Mouse (Mus musculus) forebrain, embryonic 11.5 days (tissue): ENCODE results near the gene Chic2. TPM values are rescaled to one million over a fixed set of nuclear protein-coding genes. Genes with fewer than 3 reads are reported as not detected.
A peak's percentile ranks its signal among the peaks of the same experiment; 100 is the strongest.

Experiments used
- ATAC-seq: fragments of 200-750 bp; cut with Nextera tagmentation; replicated peaks from 2 replicates; pipeline ENCODE4 v1.8.0; 2017; ENCODE audit warnings: moderate TSS enrichment; ENCODE audit not compliant: low FRiP score
- DNase-seq: peaks from one replicate; pipeline ENCODE4 v3.0.0-alpha.2; 2017; ENCODE audit warnings: low spot score
- H3K27ac ChIP-seq: fragments of 300-500 bp; sonication (generic); 2 replicates; pipeline ENCODE4 v1.5.1; 2014; ENCODE audit warnings: low read depth, low read length
- H3K27me3 ChIP-seq: fragments of 300-500 bp; sonication (generic); 2 replicates; pipeline ENCODE4 v1.6.1; 2014; ENCODE audit warnings: mild to moderate bottlenecking, low read length, mixed read lengths; ENCODE audit not compliant: control insufficient read depth, insufficient read depth
- H3K36me3 ChIP-seq: fragments of 300-500 bp; sonication (generic); 2 replicates; pipeline ENCODE4 v1.6.1; 2014; ENCODE audit warnings: mild to moderate bottlenecking, low read length, moderate library complexity, mixed read lengths; ENCODE audit not compliant: control insufficient read depth, insufficient read depth
- H3K4me1 ChIP-seq: fragments of 300-500 bp; sonication (generic); replicated peaks from 2 replicates; pipeline ENCODE4 v1.6.1; 2014; ENCODE audit warnings: low read length, mixed read lengths; ENCODE audit not compliant: control insufficient read depth, insufficient read depth
- H3K4me2 ChIP-seq: fragments of 300-500 bp; sonication (generic); 2 replicates; pipeline ENCODE4 v1.6.1; 2014; ENCODE audit warnings: low read depth, mild to moderate bottlenecking, low read length, moderate library complexity, mixed read lengths; ENCODE audit not compliant: severe bottlenecking
- H3K4me3 ChIP-seq: fragments of 300-500 bp; sonication (generic); 2 replicates; pipeline ENCODE4 v1.5.1; 2014; ENCODE audit warnings: low read depth, low read length
- H3K9ac ChIP-seq: fragments of 300-500 bp; sonication (generic); 2 replicates; pipeline ENCODE4 v1.6.1; 2014; ENCODE audit warnings: low read length
- H3K9me3 ChIP-seq: fragments of 300-500 bp; sonication (generic); 2 replicates; pipeline ENCODE4 v1.6.1; 2016; ENCODE audit warnings: low read length, mixed read lengths; ENCODE audit not compliant: control insufficient read depth
- WGBS: fragments of 180-500 bp; shearing (Covaris S2); extraction: QIAGEN DNeasy Blood & Tissue Kit; methylation state at CpG from one replicate; pipeline ENCODE4 v1.1.7; 2014; 5-methylcytosine and 5-hydroxymethylcytosine counted together
- polyA plus RNA-seq: library from polyadenylated mRNA; unstranded; fragments of >200 nt; fragmentation: Nextera tagmentation; extraction: Ambion mirVana; gene quantifications from 2 replicates; pipeline ENCODE4 v1.2.1, GENCODE M21; 2014

Gene Chic2
- 42.3 and 53.9 TPM in 2 replicates for polyA plus RNA-seq

DNA sequence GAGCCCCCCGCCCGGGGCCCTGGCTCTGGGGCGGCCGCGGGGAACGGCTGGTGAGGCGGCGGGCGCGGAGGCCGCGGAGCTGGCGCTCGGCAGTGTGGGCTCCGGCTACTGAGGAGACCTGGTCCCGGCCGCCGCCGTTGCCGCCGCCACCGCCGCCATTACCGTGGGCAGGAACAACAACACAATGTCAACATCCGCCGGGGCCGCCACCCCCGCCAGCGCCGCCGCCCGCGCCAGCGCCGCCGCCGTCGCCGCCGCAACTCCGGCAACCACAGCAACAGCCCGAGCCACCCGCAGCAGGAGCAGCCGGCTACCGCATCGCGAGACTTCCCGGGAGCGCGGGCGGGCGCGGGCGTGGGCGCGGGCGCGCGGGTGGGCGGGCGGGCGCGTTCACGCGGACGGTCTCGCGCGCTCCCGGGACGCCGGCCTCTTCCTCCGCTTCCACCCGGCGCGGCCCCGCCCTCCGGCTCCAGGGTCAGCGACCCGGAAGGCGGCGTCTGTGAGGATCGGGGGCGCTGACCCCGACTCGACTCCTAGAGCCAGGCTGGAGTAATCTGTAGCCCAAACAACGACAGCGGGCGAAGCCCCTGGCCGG lies at the start of gene Chic2:
Gene Chic2, minus strand, starts transcription at position 465 of the 595 bp plus-strand sequence.
- peak within 1 kb of the TSS; percentile 83 for H3K4me2 ChIP-seq
- peak; percentile 93 for DNase-seq

DNA sequence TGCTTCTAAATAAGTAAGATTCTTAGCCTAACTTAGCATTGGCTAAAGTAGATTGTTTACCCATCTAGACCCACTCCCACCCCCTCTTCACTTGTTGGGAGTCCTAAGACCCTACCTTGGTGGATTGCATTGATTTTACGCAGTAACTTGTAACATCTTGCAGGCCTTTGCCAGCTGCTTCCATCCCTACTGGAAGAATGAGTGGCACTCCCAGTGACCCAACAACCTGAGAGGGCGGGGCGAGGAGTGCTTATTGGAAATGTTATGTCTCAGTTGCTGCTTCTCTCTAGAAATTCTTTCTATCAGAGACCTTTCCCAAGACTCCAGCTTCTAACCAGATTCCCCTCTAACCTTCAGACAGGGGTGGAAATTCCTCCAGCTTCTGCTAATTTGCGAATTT lies 41.3 kb upstream of the Chic2 start:
- WGBS = 13% methylated on average over 4 of the region's 4 CpGs
- DNase-seq (no peak), ATAC-seq (no peak)
- Histone ChIP-seq H3K9ac (no peak overlapping the region), H3K4me3 (no peak overlapping the region), H3K27ac (no peak overlapping the region), H3K36me3 (no peaks in the 10 kb centered on the region), H3K4me2 (no peak overlapping the region), H3K27me3 (peaks cover 77% of the 10 kb centered on the region), H3K9me3 (no peaks in the 10 kb centered on the region), H3K4me1 (peaks cover 23% of the 10 kb centered on the region)

More for the DNA sequence above, at the start of gene Chic2:
- H3K4me3 ChIP-seq = peak within 1 kb of the TSS; percentile 66
- H3K27ac ChIP-seq = peak within 1 kb of the TSS; percentile 37; the same call in 1 of the 2 replicates
- no peaks in the 10 kb centered on the region for H3K36me3 ChIP-seq
- H3K9me3 ChIP-seq = no peaks in the 10 kb centered on the region
- no peaks in the 10 kb centered on the region for H3K27me3 ChIP-seq
- peaks cover 5% of the 10 kb centered on the region; the same call in 1 of the 2 replicates for H3K4me1 ChIP-seq
- H3K9ac ChIP-seq = peak within 1 kb of the TSS; percentile 85
- ATAC-seq = peak; percentile 91
- under 1% methylated on average over 28 of the region's 90 CpGs for WGBS

DNA sequence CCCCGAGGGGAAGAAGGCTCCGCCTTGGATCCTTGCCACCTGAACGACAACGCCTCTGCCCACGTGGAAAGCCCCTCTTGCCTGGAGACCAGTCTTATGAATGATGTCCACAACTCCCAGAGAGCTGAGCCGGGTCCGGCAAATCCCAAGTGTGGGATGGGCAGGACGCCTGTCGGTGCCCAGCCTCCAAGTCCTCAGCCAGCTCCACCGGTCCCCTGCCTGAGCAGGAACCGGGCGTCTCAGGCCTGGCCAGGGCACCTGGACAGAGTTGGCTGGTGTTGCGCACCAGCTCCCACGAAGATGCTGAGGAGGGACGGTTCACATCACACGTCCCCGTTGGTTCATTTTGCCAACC lies 40.9 kb upstream of the Chic2 start:
- under 1% methylated on average over 17 of the region's 17 CpGs for WGBS
- no peak overlapping the region for H3K9ac ChIP-seq
- no peaks in the 10 kb centered on the region for H3K36me3 ChIP-seq
- no peaks in the 10 kb centered on the region for H3K9me3 ChIP-seq
- no peak overlapping the region for H3K4me3 ChIP-seq
- peak; percentile 63; the same call in 1 of the 2 replicates for ATAC-seq
- peaks cover 23% of the 10 kb centered on the region for H3K4me1 ChIP-seq
- H3K27ac ChIP-seq = peak overlapping the region; percentile 31; the same call in 1 of the 2 replicates
- peaks cover 81% of the 10 kb centered on the region for H3K27me3 ChIP-seq
- peak; percentile 64 for DNase-seq
- peak overlapping the region; percentile 47; the same call in 1 of the 2 replicates for H3K4me2 ChIP-seq

DNA sequence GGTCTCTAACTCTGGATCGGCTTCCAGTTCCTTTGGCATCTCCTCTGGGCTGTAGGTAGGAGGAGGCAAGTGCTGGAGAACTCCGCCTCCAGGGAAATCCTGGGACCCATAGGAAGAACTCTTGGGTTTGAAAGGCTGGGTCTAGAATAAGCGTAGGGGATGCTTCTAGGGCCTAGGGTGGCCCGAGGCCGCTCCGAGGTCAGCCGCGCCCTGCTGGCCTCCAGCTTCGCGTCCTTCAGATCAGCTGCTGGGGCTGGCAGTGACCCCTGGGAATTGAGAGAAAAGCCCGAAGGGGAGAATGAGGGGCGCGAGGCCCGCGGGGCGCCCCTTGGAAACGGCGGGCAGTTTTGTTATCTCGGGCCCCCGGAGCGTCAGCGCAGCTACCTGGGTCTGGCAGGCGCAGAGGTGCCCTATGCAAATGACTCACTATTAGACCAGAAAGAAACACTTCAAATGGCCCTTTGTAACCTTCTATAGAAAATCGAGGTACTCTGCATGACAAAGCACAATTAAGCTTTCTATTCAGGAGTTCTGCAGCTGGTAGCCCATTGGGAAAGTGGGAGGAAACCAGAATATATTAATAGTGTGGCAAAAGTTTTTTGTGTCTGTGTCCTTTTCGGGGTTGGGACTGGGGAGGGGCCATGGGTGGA lies 40.4 kb upstream of the Chic2 start:
- Histone ChIP-seq H3K4me2 (peak overlapping the region; percentile 47), H3K27me3 (peaks cover 86% of the 10 kb centered on the region), H3K9me3 (no peaks in the 10 kb centered on the region), H3K4me1 (peaks cover 23% of the 10 kb centered on the region), H3K4me3 (peak overlapping the region; percentile 5; the same call in 1 of the 2 replicates), H3K9ac (no peak overlapping the region), H3K36me3 (no peaks in the 10 kb centered on the region), H3K27ac (peak overlapping the region; percentile 51)
- DNase-seq = peak; percentile 68
- WGBS = 1% methylated on average over 25 of the region's 25 CpGs
- peak; percentile 79 for ATAC-seq

DNA sequence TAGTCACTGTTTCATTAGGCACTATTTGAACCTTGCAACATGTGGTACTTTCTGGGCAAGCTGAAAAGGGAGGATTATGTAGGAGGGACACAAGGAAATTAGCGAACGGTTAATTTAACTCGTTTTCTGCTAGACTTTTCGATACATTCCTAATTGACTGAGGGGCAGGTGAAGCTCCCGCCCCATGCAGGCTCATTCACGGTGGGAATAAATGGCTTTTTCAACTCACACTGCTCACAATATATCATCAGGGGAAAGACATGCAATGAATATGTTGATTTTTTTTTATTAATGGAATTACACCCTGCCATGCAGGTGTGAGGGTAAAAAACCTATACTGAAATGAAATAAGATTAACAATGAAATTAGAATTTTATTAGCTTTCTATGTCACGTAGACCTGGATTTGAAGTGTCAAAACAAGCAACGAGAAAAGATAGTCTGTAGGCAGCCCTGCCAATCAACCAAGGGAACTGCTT lies 39.9 kb upstream of the Chic2 start:
- Histone ChIP-seq H3K27ac (peak overlapping the region; percentile 51), H3K27me3 (peaks cover 86% of the 10 kb centered on the region), H3K36me3 (no peaks in the 10 kb centered on the region), H3K9me3 (no peaks in the 10 kb centered on the region), H3K4me3 (peak overlapping the region; percentile 5; the same call in 1 of the 2 replicates), H3K4me1 (peaks cover 26% of the 10 kb centered on the region), H3K9ac (no peak overlapping the region; the same call in 1 of the 2 replicates), H3K4me2 (peak overlapping the region; percentile 47; the same call in 1 of the 2 replicates)
- under 1% methylated on average over 8 of the region's 8 CpGs for WGBS
- ATAC-seq = peak; percentile 25; the same call in 1 of the 2 replicates
- DNase-seq = no peak

DNA sequence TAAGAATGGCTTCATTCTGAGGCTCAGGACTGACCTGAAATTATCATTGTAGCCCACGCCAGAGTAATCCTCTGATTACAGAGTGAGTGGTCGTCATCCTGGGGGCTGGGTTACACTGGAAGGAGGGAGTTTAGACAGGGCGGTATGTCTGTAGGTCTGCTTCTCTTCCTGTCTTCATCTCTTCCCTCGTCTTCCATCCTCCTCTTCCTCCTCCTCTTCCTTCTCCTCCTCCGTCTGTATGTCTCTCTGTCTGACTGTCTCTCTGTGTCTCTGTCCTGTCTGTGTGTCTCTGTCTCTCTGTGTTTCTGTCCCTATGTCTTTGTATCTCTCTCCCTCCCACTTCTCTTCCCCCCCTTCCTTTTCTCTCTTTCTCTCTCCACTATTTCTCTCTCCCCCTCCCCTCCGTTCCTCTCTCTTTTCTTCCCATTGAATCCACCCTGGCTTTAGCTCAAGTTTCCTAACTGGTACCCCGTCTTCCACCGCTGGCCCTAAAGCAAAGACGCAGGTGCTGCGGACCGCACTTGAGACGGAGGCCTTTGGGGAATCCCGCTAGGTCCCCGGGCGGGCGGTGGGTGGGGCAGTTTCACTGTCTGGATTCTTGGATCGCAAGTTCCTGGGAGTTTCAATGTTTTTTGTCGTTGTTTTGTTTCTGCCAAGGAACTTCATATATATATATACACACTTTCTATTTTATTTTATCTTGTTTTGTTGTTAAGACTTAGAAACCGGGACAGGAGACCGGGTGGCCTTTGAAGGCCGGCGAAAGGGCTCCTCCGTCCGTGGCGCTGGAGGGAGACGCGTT lies 39.2 kb upstream of the Chic2 start:
- DNase-seq = peak; percentile 72
- H3K27ac ChIP-seq = peak overlapping the region; percentile 41

DNA sequence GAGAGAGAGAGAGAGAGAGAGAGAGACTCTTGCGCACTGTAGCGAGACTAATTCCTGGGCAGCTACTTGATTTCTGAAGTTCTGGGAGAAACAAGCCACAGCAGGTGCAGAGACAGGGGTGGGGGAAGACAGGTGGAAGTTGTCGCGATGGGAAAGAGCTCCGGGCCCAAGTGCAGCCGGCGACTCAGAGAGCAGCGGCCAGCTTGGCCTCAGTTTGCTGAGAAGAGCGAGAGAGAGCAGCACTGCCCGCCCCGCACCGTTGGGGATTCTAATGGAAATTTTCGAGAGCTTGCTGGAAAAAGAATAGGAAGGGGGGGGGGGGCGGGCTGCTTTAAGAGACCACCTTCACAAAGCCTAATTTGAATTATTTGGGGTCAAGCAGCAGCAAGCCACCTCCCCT lies 38.5 kb upstream of the Chic2 start:
- no peaks in the 10 kb centered on the region for H3K36me3 ChIP-seq
- no peak overlapping the region for H3K4me3 ChIP-seq

More for the DNA sequence above, 39.2 kb upstream of the Chic2 start:
- WGBS = under 1% methylated on average over 27 of the region's 27 CpGs
- Histone ChIP-seq H3K9me3 (no peaks in the 10 kb centered on the region), H3K4me1 (peaks cover 26% of the 10 kb centered on the region), H3K27me3 (peaks cover 91% of the 10 kb centered on the region), H3K4me3 (0 out of 2 replicates have a peak overlapping the region, but pooled peaks have one; percentile 5), H3K36me3 (no peaks in the 10 kb centered on the region), H3K9ac (no peak overlapping the region; the same call in 1 of the 2 replicates), H3K4me2 (peak overlapping the region; percentile 35)
- no peak for ATAC-seq

DNA sequence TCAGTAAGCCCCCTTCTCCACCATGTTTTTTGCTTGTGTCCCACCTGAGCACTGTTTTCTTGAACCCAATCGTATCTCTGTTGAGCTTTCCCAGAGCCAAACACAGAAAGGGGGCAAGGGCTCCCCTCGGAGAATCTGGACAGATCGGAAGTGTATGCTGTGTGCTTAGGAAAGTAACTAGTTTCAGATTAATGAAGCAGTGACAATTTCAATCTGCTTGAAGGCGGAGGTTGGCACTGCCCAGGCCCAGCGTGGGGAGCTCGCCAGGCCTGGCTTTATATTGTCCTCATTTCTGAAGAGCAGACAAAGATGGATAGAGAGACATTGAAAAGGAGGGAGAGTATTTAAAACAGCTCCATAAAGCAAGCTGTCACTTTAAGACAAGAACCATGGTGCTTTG lies 37.9 kb upstream of the Chic2 start:
- H3K9ac ChIP-seq = no peak overlapping the region
- H3K27me3 ChIP-seq = peaks cover 90% of the 10 kb centered on the region
- peaks cover 26% of the 10 kb centered on the region for H3K4me1 ChIP-seq
- no peaks in the 10 kb centered on the region for H3K9me3 ChIP-seq
- H3K36me3 ChIP-seq = no peaks in the 10 kb centered on the region
- no peak for DNase-seq
- H3K4me2 ChIP-seq = no peak overlapping the region
- no peak overlapping the region for H3K27ac ChIP-seq
- WGBS = 4% methylated on average over 6 of the region's 6 CpGs
- no peak for ATAC-seq
- no peak overlapping the region for H3K4me3 ChIP-seq

More for the DNA sequence above, 38.5 kb upstream of the Chic2 start:
- no peak for ATAC-seq
- peak; percentile 70 for DNase-seq
- 0% methylated on average over 13 of the region's 14 CpGs for WGBS
- peak overlapping the region; percentile 35; the same call in 1 of the 2 replicates for H3K4me2 ChIP-seq
- peaks cover 26% of the 10 kb centered on the region for H3K4me1 ChIP-seq
- 0 out of 2 replicates have a peak overlapping the region, but pooled peaks have one; percentile 41 for H3K27ac ChIP-seq
- no peaks in the 10 kb centered on the region for H3K9me3 ChIP-seq
- no peak overlapping the region; the same call in 1 of the 2 replicates for H3K9ac ChIP-seq
- peaks cover 92% of the 10 kb centered on the region for H3K27me3 ChIP-seq
